Mouse (Mus musculus) myocyte (in vitro differentiated cells): ENCODE data around the gene Rnaseh2a. TPM values are rescaled to one million over a fixed set of nuclear protein-coding genes. Genes with fewer than 3 reads are reported as not detected.

Experiments used
- H3K27me3 ChIP-seq: one replicate; pipeline ENCODE4 v1.6.1; 2011; ENCODE audit not compliant: control insufficient read depth, insufficient read depth, insufficient read length
- H3K36me3 ChIP-seq: one replicate; pipeline ENCODE4 v1.6.1; 2011; ENCODE audit not compliant: control insufficient read depth, insufficient read depth
- H3K4me2 ChIP-seq: one replicate; pipeline ENCODE4 v1.6.1; 2011; ENCODE audit warnings: low read depth, control low read depth
- H3K4me3 ChIP-seq: one replicate; pipeline ENCODE4 v1.5.1; 2011; ENCODE audit warnings: mild to moderate bottlenecking, control low read depth, moderate library complexity
- H3K79me2 ChIP-seq: one replicate; pipeline ENCODE4 v1.6.1; 2011; ENCODE audit not compliant: control insufficient read depth, insufficient read depth
- H3ac ChIP-seq: one replicate; pipeline ENCODE4 v1.6.1; 2011; ENCODE audit not compliant: control insufficient read depth, insufficient read length
- CEBPB ChIP-seq: IDR thresholded peaks from 2 replicates; pipeline ENCODE4 v1.6.1; 2011; ENCODE audit warnings: mild to moderate bottlenecking, moderate library complexity; ENCODE audit not compliant: poor library complexity, insufficient read depth, severe bottlenecking
- E2F4 ChIP-seq: IDR thresholded peaks from one replicate; pipeline ENCODE4 v1.6.1; 2011; ENCODE audit warnings: mild to moderate bottlenecking, control low read depth, moderate library complexity; ENCODE audit not compliant: insufficient read depth
- MAX ChIP-seq: IDR thresholded peaks from one replicate; pipeline ENCODE4 v1.6.1; 2011; ENCODE audit warnings: low read depth, mild to moderate bottlenecking, control low read depth
- MYOD1 ChIP-seq, 3 experiments: IDR thresholded peaks; one replicate each; pipeline ENCODE4 v1.6.1; 2011; ENCODE audit warnings: control low read depth in 2 of 3, low read depth in 2 of 3, mild to moderate bottlenecking in 2 of 3, moderate library complexity in 1 of 3; ENCODE audit not compliant: insufficient read length in 2 of 3, control insufficient read depth in 1 of 3
- MYOG ChIP-seq, 3 experiments: IDR thresholded peaks; one replicate each; pipeline ENCODE4 v1.6.1; 2011; ENCODE audit warnings: control low read depth in 2 of 3, low read depth in 2 of 3, mild to moderate bottlenecking in 2 of 3; ENCODE audit not compliant: insufficient read length in 2 of 3, control insufficient read depth in 1 of 3, insufficient read depth in 1 of 3
- POLR2A ChIP-seq: IDR thresholded peaks from one replicate; pipeline ENCODE4 v1.6.1; 2011; ENCODE audit warnings: low read depth, mild to moderate bottlenecking, control low read depth, moderate library complexity; ENCODE audit not compliant: insufficient read length
- POLR2AphosphoS2 ChIP-seq: IDR thresholded peaks from one replicate; pipeline ENCODE4 v1.6.1; 2011; ENCODE audit warnings: low read depth, control low read depth; ENCODE audit not compliant: insufficient read length
- REST ChIP-seq: IDR thresholded peaks from one replicate; pipeline ENCODE4 v1.6.1; 2011; ENCODE audit warnings: mild to moderate bottlenecking, control low read depth, moderate library complexity; ENCODE audit not compliant: insufficient read depth, insufficient read length
- SRF ChIP-seq: IDR thresholded peaks from one replicate; pipeline ENCODE4 v1.6.1; 2011; ENCODE audit warnings: low read depth; ENCODE audit not compliant: control insufficient read depth, insufficient read length
- TCF12 ChIP-seq: IDR thresholded peaks from one replicate; pipeline ENCODE4 v1.6.1; 2011; ENCODE audit warnings: mild to moderate bottlenecking, control low read depth; ENCODE audit not compliant: poor library complexity, insufficient read depth, severe bottlenecking
- TCF3 ChIP-seq: IDR thresholded peaks from one replicate; pipeline ENCODE4 v1.6.1; 2011; ENCODE audit warnings: low read depth, control low read depth; ENCODE audit not compliant: insufficient read length
- USF1 ChIP-seq: IDR thresholded peaks from one replicate; pipeline ENCODE4 v1.6.1; 2011; ENCODE audit warnings: low read depth, mild to moderate bottlenecking, control low read depth, moderate library complexity
- polyA plus RNA-seq: library from polyadenylated mRNA; unstranded; fragments of >200 nt; fragmentation: generic; extraction: Trizol; gene quantifications from one replicate; pipeline ENCODE4 v1.2.1, GENCODE M21; 2012; ENCODE audit warnings: missing spikeins

Gene Rnaseh2a
- polyA plus RNA-seq, 1 experiment = 74.1 TPM

GRCm38 (mm10) chr8:84945633-84946527, 23.7 kb downstream of the Rnaseh2a start:
- Histone ChIP-seq H3K4me3 (no peak overlapping the region), H3K4me2 (no peak overlapping the region), H3K36me3 (no peaks in the 10 kb centered on the region), H3ac (no peak overlapping the region), H3K27me3 (peaks cover 38% of the 10 kb centered on the region), H3K79me2 (no peaks in the 10 kb centered on the region)
- TF ChIP-seq POLR2A = no peak
- no peak for TF ChIP-seq E2F4
- no peak for TF ChIP-seq USF1
- no peak for TF ChIP-seq MYOD1 (IDR thresholded peaks at IDR 0.05; ENCODE audit: control insufficient read depth in 1 of 3, insufficient read length in 2 of 3, low read depth in 2 of 3)
- TF ChIP-seq CEBPB = no peak
- no peak for TF ChIP-seq TCF12
- TF ChIP-seq TCF3 = no peak
- TF ChIP-seq POLR2AphosphoS2 = no peak
- no peak for TF ChIP-seq MYOG (IDR thresholded peaks at IDR 0.05; ENCODE audit: control insufficient read depth in 1 of 3, insufficient read depth in 1 of 3, insufficient read length in 2 of 3, low read depth in 2 of 3)

- no peaks in the 10 kb centered on the region for H3K36me3 ChIP-seq
- H3K4me3 ChIP-seq = no peak overlapping the region
- no peaks in the 10 kb centered on the region for H3K79me2 ChIP-seq
- H3K4me2 ChIP-seq = no peak overlapping the region
- peaks cover 34% of the 10 kb centered on the region for H3K27me3 ChIP-seq
- no peak overlapping the region for H3ac ChIP-seq
- no peak for TF ChIP-seq POLR2A
- no peak for TF ChIP-seq CEBPB
- TF ChIP-seq REST = no peak
- TF ChIP-seq POLR2AphosphoS2 = no peak
- no peak for TF ChIP-seq SRF
- TF ChIP-seq TCF12 = no peak
- TF ChIP-seq MYOG (IDR thresholded peaks at IDR 0.05; ENCODE audit: control insufficient read depth in 1 of 3, insufficient read depth in 1 of 3, insufficient read length in 2 of 3, low read depth in 2 of 3) = no peak
- TF ChIP-seq MAX = no peak
- no peak for TF ChIP-seq E2F4
- no peak for TF ChIP-seq TCF3
- no peak for TF ChIP-seq MYOD1 (IDR thresholded peaks at IDR 0.05; ENCODE audit: control insufficient read depth in 1 of 3, insufficient read length in 2 of 3, low read depth in 2 of 3)
- no peak for TF ChIP-seq USF1
Observed at GRCm38 (mm10) chr8:84945235-84945632, 24.3 kb downstream of the Rnaseh2a start.

DNA sequence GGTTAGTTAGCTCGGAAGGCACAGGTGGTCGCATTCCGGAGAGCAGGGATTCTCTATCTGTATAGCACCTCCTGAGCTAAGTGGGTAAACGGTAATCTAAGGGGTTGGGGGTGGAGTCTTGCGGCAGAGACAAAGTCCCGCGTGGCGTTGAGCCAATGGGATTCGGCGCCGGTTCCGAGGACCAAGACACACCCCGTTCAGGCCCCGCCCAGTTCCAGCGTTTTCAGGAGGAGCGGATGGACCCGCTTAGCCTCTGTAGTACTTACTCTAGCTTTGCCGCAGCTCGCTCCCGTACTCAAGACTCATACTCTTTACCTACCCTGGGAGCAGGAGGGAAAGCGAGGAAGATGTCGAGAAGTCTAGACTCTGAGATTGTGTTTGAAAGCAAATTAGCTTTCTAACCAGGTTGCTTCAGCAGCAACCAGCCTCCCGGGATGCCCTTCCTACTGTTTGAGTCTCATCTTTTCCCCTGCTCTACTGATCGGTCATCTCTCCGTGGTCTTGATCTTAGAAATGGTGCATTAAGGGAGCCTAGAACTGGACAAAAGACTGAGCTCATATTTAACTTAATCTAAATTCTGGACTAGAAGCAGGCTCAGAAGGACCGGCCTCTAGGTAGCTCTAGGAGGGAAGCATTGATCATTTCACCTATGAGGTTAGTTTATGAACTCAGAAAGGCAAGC, 24.9 kb downstream of the Rnaseh2a start:
- Histone ChIP-seq H3K4me3 (no peak overlapping the region), H3K27me3 (peaks cover 27% of the 10 kb centered on the region), H3K79me2 (no peaks in the 10 kb centered on the region), H3K4me2 (peak overlapping the region; percentile 9), H3K36me3 (no peaks in the 10 kb centered on the region), H3ac (no peak overlapping the region)
- no peak for TF ChIP-seq MYOG (IDR thresholded peaks at IDR 0.05; ENCODE audit: control insufficient read depth in 1 of 3, insufficient read depth in 1 of 3, insufficient read length in 2 of 3, low read depth in 2 of 3)
- TF ChIP-seq E2F4 = no peak
- TF ChIP-seq CEBPB = no peak
- TF ChIP-seq REST = no peak
- TF ChIP-seq TCF12 = no peak
- no peak for TF ChIP-seq POLR2AphosphoS2
- TF ChIP-seq POLR2A = no peak
- no peak for TF ChIP-seq MYOD1 (IDR thresholded peaks at IDR 0.05; ENCODE audit: control insufficient read depth in 1 of 3, insufficient read length in 2 of 3, low read depth in 2 of 3)
- TF ChIP-seq TCF3 = no peak
- TF ChIP-seq USF1 = no peak
- no peak for TF ChIP-seq MAX
- no peak for TF ChIP-seq SRF

DNA sequence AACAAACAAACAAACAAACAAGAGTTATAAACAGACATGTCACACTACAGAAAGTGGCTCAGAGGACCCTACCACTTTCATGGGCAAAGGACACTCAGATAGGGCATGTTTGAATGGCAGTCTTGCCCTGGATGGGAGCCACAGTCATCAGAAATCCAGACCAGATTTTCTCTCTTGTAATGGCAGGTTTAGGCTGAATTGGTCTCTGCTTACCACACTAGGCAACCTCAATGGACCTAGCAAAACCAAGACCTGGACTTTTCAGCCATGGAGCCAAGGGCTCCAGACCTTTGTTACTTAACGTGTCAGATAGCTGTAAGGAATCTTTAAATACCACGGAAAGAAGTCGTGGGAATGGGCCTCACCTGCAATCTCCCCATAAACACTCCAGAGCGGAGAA, 25.9 kb downstream of the Rnaseh2a start:
- Histone ChIP-seq H3K79me2 (no peaks in the 10 kb centered on the region), H3ac (no peak overlapping the region), H3K27me3 (peaks cover 26% of the 10 kb centered on the region), H3K36me3 (no peaks in the 10 kb centered on the region), H3K4me3 (no peak overlapping the region), H3K4me2 (no peak overlapping the region)
- no peak for TF ChIP-seq POLR2A
- no peak for TF ChIP-seq MYOD1 (IDR thresholded peaks at IDR 0.05; ENCODE audit: control insufficient read depth in 1 of 3, insufficient read length in 2 of 3, low read depth in 2 of 3)
- TF ChIP-seq REST = no peak
- TF ChIP-seq USF1 = no peak
- TF ChIP-seq E2F4 = no peak
- TF ChIP-seq CEBPB = no peak
- no peak for TF ChIP-seq TCF12
- TF ChIP-seq TCF3 = no peak
- no peak for TF ChIP-seq MAX
- no peak for TF ChIP-seq MYOG (IDR thresholded peaks at IDR 0.05; ENCODE audit: control insufficient read depth in 1 of 3, insufficient read depth in 1 of 3, insufficient read length in 2 of 3, low read depth in 2 of 3)
- TF ChIP-seq POLR2AphosphoS2 = no peak
- no peak for TF ChIP-seq SRF
